Mouse (Mus musculus) kidney, embryonic 15.5 days (tissue): ENCODE results near the gene Gnb1. TPM values are rescaled to one million over a fixed set of nuclear protein-coding genes. Genes with fewer than 3 reads are reported as not detected.
A peak's percentile ranks its signal among the peaks of the same experiment; 100 is the strongest.

ENCODE experiments used
- ATAC-seq: fragments of 200-750 bp; cut with Nextera tagmentation; replicated peaks from 2 replicates; pipeline ENCODE4 v1.8.0; 2017; ENCODE audit warnings: moderate TSS enrichment; ENCODE audit not compliant: low FRiP score
- H3K27ac ChIP-seq: fragments of 300-500 bp; sonication (generic); 2 replicates; pipeline ENCODE4 v1.5.1; 2015; ENCODE audit warnings: mild to moderate bottlenecking, inconsistent platforms
- H3K27me3 ChIP-seq: fragments of 300-500 bp; sonication (generic); 2 replicates; pipeline ENCODE4 v1.6.1; 2015; ENCODE audit warnings: inconsistent platforms
- H3K36me3 ChIP-seq: fragments of 300-500 bp; sonication (generic); 2 replicates; pipeline ENCODE4 v1.6.1; 2015; ENCODE audit warnings: inconsistent platforms
- H3K4me1 ChIP-seq: fragments of 300-500 bp; sonication (generic); 2 replicates; pipeline ENCODE4 v1.6.1; 2015; ENCODE audit warnings: inconsistent platforms
- H3K4me2 ChIP-seq: fragments of 300-500 bp; sonication (generic); 2 replicates; pipeline ENCODE4 v1.6.1; 2015; ENCODE audit warnings: moderate library complexity, mild to moderate bottlenecking, inconsistent platforms
- H3K4me3 ChIP-seq: fragments of 300-500 bp; sonication (generic); replicated peaks from 2 replicates; pipeline ENCODE4 v1.5.1; 2015; ENCODE audit warnings: mild to moderate bottlenecking, inconsistent platforms
- H3K9ac ChIP-seq: fragments of 300-500 bp; sonication (generic); 2 replicates; pipeline ENCODE4 v1.6.1; 2015; ENCODE audit warnings: mild to moderate bottlenecking, inconsistent platforms
- H3K9me3 ChIP-seq: fragments of 300-500 bp; sonication (generic); replicated peaks from 2 replicates; pipeline ENCODE4 v1.6.1; 2016; ENCODE audit warnings: inconsistent platforms
- WGBS: fragments of 180-500 bp; shearing (Covaris S2); methylation state at CpG from one replicate; pipeline ENCODE4 v1.1.7; 2015; ENCODE audit warnings: mixed read lengths; 5-methylcytosine and 5-hydroxymethylcytosine counted together
- polyA plus RNA-seq: library from polyadenylated mRNA; unstranded; fragments of >200 nt; fragmentation: Nextera tagmentation; extraction: Ambion mirVana; gene quantifications from 2 replicates; pipeline ENCODE4 v1.2.1, GENCODE M21; 2015

Gene Gnb1
- polyA plus RNA-seq, 1 experiment from 2014 or later = 488 TPM

DNA sequence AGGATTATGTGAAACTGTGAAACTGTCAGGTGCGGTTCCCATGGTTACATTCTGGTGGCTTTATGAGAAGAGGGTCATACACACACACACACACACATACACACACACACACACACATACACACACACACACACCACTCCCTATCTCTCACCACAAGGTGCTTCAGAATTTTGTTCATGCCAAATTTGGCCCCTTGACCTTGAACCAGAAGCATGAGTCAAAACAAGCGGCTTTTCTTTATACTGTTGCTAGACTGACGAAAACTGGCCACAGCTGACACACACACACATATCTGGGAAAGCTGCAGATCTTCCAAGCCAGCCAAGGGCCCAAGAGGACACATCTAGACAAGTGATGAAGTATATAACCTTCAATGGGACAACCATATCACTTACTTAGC, 104.6 kb downstream of the Gnb1 start:
- H3K27ac ChIP-seq = no peak overlapping the region
- 81% methylated on average over 3 of the region's 3 CpGs for WGBS
- H3K36me3 ChIP-seq = no peaks in the 10 kb centered on the region
- H3K4me2 ChIP-seq = no peak overlapping the region
- H3K9me3 ChIP-seq = no peaks in the 10 kb centered on the region
- H3K4me1 ChIP-seq = 0 out of 2 replicates have a peak, but pooled peaks cover 11% of the 10 kb centered on the region
- H3K27me3 ChIP-seq = no peaks in the 10 kb centered on the region
- no peak for ATAC-seq
- no peak overlapping the region for H3K9ac ChIP-seq
- no peak overlapping the region for H3K4me3 ChIP-seq

DNA sequence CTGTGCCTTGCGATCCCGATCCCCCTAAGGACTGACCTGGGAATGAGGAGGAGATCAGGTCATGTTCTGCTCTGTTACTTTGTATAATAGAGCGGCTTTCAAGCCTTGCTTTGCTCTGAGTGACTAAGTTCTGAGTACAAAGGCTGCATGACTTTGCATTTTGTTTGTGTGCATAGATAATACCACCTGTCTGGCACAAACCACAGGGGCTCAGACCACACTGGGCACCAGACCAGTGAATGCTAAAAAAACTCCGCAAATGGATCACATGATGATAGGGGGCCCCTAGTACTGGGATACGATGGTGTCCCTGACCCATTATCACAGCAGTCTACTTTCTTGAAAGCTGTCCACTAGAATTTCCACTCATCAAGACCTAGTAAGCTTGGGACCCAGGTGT, 105.4 kb downstream of the Gnb1 start:
- no peak for ATAC-seq
- Histone ChIP-seq H3K9ac (no peak overlapping the region), H3K4me3 (no peak overlapping the region), H3K27me3 (no peaks in the 10 kb centered on the region), H3K36me3 (no peaks in the 10 kb centered on the region), H3K4me1 (0 out of 2 replicates have a peak, but pooled peaks cover 11% of the 10 kb centered on the region), H3K4me2 (no peak overlapping the region), H3K27ac (no peak overlapping the region), H3K9me3 (no peaks in the 10 kb centered on the region)
- 76% methylated on average over 5 of the region's 5 CpGs for WGBS

DNA sequence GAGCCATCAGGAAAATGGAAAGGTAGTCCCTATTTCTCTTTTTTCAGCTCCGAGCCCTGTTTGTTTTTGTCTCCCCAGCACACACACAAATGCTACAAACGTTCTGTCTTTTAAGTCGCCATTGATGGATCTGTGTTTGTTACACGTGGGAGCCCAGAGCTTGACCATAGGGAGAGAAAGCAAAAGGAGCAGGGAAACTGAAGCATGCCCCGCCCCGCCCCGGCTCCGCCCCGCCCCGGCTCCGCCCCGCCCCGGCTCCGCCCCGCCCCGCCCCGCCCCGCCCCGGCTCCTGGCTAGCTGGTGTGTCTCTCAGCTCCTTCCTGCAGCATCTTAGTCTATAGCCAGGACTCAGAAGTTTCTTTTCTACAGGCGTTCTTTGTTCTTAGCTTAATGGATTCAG, 107.4 kb downstream of the Gnb1 start:
- no peak overlapping the region for H3K4me3 ChIP-seq
- no peaks in the 10 kb centered on the region for H3K27me3 ChIP-seq
- no peak overlapping the region for H3K27ac ChIP-seq
- ATAC-seq = no peak
- no peaks in the 10 kb centered on the region for H3K9me3 ChIP-seq
- H3K4me1 ChIP-seq = peaks cover 21% of the 10 kb centered on the region
- 19% methylated on average over 20 of the region's 20 CpGs for WGBS
- no peak overlapping the region for H3K4me2 ChIP-seq
- peaks cover 10% of the 10 kb centered on the region for H3K36me3 ChIP-seq
- no peak overlapping the region for H3K9ac ChIP-seq

DNA sequence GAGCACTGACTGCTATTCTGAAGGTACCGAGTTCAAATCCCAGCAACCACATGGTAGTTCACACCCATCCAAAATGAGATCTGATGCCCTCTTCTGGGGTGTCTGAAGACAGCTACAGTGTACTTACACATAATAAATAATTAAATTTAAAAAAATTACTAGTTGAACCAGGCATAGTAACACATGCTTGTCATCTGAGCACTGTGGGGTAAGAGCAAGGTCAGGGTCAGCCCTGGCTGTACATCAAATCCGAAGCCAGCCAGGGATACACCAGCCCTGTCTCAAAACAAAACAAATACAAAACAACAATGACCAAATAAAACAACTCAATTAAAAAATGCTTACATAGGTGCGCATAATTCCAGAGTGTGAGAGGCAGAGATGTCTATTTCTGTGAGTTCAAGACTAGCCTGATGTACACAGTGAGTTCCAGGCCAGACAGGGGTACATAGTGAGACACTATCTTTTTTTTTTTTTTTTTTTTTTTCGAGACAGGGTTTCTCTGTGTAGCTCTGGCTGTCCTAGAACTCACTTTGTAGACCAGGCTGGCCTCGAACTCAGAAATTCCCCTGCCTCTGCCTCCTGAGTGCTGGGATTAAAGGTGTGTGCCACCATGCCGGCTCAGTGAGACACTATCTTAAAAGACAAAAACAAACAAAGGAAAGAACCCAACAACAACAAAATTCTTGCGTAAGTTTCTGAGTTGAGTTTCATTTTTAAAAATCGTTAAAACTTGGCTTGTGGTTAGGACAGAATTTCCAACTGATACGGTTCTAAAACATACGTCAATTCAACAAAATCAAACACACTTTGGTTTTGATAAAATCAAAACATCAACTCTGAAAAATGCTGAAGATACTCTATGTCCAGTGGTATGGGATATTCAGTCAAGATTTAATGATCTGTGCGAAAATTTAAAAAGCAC, 109.0 kb downstream of the Gnb1 start:
- H3K9me3 ChIP-seq = no peaks in the 10 kb centered on the region
- no peak for ATAC-seq
- no peak overlapping the region for H3K9ac ChIP-seq
- no peaks in the 10 kb centered on the region for H3K27me3 ChIP-seq
- peaks cover 19% of the 10 kb centered on the region for H3K36me3 ChIP-seq
- peak overlapping the region; percentile 86 for H3K4me2 ChIP-seq
- H3K4me1 ChIP-seq = peaks cover 21% of the 10 kb centered on the region
- H3K4me3 ChIP-seq = peak overlapping the region; percentile 81
- 87% methylated on average over 11 of the region's 11 CpGs for WGBS
- peak overlapping the region; percentile 99 for H3K27ac ChIP-seq

DNA sequence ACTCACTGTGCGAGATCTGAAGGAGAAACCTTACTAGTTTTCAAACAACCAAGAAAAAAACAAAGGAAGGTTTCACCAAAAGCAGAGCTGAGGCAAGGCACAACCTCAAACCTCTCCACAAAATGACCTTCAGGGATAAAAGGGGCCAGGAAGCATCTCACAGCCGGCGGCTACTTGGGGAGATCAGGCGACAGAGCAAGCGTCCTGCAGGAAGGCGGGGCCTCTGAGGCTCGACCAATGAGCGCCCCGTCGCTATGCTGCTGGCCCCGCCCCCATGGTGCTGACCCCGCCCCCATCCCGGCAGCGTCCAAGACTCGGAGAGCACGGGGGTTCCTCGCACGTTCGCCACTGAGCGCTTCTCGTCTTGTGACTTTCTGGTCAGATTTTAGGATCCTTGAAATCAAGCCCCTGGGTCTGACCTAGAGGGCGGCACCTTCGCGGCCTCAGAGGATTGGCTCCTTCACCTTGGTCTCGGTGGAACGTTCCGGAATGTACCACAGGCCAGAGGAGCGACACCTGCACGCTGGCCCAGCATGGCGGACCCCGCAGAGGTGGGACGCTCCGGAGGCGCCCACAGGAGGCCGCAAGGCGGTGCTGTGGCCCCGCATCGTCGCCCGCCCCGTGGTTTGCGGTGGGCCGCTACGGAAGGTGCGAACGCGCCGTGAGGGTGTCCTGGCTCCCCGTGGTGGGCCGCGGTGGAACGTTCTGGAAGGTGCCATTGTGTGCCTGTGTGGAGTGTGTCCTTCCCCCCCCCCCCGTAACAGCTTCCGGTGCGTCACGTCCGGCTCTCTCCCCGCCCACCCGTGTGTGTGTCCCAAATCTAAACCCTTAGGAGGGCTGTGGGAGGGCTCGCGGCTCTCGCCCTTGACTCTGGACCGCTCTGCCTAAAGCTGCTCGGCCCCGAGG, 110.2 kb downstream of the Gnb1 start, which contains the start of gene Slc35e2:
Slc35e2 (plus strand) TSS at position 326 of the 906 bp plus-strand sequence.
- Histone ChIP-seq H3K27me3 (no peaks in the 10 kb centered on the region), H3K9ac (peak within 1 kb of the TSS; percentile 93), H3K36me3 (peaks cover 29% of the 10 kb centered on the region), H3K4me1 (peaks cover 21% of the 10 kb centered on the region), H3K4me2 (peak within 1 kb of the TSS; percentile 86), H3K27ac (peak within 1 kb of the TSS; percentile 99), H3K4me3 (peak within 1 kb of the TSS; percentile 81), H3K9me3 (no peaks in the 10 kb centered on the region)
- peak; percentile 98 for ATAC-seq
- under 1% methylated on average over 63 of the region's 65 CpGs for WGBS

DNA sequence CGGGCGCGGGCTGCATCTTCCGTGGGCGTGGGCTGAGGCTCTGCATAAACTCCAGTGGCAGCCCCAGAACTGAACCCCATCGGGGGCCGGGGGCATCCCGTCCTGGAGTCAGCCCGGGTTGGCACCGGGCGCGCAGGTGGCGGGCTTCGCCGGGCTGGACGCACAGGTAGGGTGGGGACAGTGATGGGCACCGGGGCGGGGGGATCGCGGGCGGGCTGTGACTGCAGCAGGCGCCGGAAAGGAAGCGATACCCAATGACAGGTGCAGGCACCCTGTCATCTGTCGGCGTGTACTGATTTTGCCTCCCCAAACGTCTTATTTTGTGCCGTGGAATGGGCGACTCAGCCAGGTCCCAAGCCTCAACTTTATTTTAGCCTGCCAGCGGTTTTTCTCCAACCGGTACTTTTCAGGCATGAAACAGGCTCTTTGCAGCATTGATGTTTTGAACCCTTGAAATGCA, 110.9 kb downstream of the Gnb1 start:
- peak overlapping the region; percentile 86 for H3K4me2 ChIP-seq
- peak; percentile 59 for ATAC-seq
- no peaks in the 10 kb centered on the region for H3K9me3 ChIP-seq
- under 1% methylated on average over 31 of the region's 31 CpGs for WGBS
- H3K27ac ChIP-seq = peak overlapping the region; percentile 99
- H3K4me1 ChIP-seq = peaks cover 21% of the 10 kb centered on the region
- peak overlapping the region; percentile 81 for H3K4me3 ChIP-seq
- H3K36me3 ChIP-seq = peaks cover 29% of the 10 kb centered on the region
- H3K9ac ChIP-seq = peak overlapping the region; percentile 93
- no peaks in the 10 kb centered on the region for H3K27me3 ChIP-seq

DNA sequence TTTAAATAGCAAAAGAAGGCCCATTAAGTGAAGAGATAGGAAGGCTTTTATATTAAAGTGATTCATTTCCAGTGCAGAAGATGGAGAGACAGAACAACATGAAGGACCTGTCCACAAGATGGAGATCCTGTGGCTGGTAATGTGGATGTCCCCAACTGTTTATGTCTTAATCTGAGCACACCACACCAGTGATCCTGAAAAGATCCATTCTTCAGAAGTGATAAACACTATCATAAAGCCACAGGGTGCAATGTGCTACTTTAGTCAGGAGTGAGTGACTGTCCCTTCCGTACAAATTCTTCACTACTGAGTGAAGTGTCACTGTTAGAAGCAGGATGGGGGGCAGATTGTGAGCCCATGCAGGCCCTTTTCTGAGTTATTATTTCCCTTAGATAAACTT, 111.6 kb downstream of the Gnb1 start:
- peaks cover 29% of the 10 kb centered on the region for H3K36me3 ChIP-seq
- no peak for ATAC-seq
- no peaks in the 10 kb centered on the region for H3K27me3 ChIP-seq
- peak overlapping the region; percentile 93; the same call in 1 of the 2 replicates for H3K9ac ChIP-seq
- H3K4me1 ChIP-seq = peaks cover 21% of the 10 kb centered on the region
- peak overlapping the region; percentile 86 for H3K4me2 ChIP-seq
- H3K9me3 ChIP-seq = no peaks in the 10 kb centered on the region
- H3K27ac ChIP-seq = no peak overlapping the region
- H3K4me3 ChIP-seq = peak overlapping the region; percentile 81
- WGBS = 100% methylated on average over 1 of the region's 1 CpGs

DNA sequence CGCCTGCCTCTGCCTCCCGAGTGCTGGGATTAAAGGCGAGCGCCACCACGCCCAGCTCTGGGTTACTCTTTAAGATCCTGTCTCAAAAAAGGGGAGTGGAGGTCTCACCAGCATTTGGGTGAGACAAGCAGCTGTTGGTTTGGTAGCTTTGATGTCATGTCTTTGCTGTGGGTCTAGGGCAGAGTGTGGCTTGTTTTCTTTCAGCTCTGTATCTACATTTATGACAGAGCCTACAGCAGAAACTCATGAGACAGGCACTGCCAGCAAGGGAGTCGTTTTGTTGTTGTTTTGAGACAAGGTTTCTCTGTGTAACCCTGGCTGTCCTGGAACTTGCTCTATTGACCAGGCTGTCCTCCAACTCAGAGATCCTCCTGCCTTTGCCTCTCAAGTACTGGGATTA, 112.6 kb downstream of the Gnb1 start:
- WGBS = 92% methylated on average over 6 of the region's 6 CpGs
- no peak overlapping the region for H3K9ac ChIP-seq
- no peak overlapping the region for H3K27ac ChIP-seq
- no peak for ATAC-seq
- peaks cover 29% of the 10 kb centered on the region for H3K36me3 ChIP-seq
- no peaks in the 10 kb centered on the region for H3K27me3 ChIP-seq
- H3K4me3 ChIP-seq = no peak overlapping the region
- H3K4me2 ChIP-seq = no peak overlapping the region
- no peaks in the 10 kb centered on the region for H3K9me3 ChIP-seq
- peaks cover 17% of the 10 kb centered on the region for H3K4me1 ChIP-seq

DNA sequence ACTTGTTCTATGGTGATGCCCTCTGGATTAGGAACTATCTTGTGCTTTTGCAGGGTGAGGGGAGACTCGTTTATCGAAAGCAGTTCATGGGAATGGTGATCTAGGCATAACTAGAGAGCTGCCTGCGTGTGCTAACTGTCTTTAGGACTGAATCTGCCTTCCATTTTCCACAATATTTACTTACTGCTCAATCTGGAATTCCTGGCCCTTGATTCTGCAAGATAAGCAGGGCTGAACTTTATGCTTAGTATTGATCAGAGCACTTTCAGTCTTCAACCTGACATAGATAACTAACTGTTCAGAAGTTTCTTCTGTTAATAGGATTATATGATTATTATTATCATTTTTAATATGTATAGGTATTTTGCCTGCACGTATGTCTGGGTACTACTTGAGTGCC, 114.0 kb downstream of the Gnb1 start:
- Histone ChIP-seq H3K27ac (no peak overlapping the region), H3K4me3 (no peak overlapping the region), H3K4me1 (peaks cover 15% of the 10 kb centered on the region), H3K36me3 (peaks cover 42% of the 10 kb centered on the region), H3K27me3 (no peaks in the 10 kb centered on the region), H3K9ac (no peak overlapping the region), H3K9me3 (no peaks in the 10 kb centered on the region), H3K4me2 (no peak overlapping the region)
- WGBS = 87% methylated on average over 4 of the region's 4 CpGs
- ATAC-seq = no peak

DNA sequence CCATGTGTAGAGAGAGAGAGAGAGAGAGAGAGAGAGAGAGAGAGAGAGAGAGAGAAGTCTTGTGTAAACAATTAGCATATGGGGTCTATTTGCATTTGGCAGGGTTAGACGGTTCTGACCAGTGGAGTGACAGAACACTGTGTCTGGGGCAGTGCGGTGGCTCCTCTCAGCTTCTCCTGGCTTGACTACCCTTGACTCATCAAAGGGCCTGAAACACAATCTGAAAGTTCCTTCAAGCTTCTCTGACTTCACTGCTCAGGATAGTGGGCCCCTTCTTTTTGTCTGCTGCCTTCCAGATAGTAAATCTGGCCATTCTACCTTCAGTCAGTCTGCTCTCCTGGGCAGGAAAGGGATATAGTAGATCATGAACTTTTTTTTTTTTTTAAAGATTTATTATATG, 115.7 kb downstream of the Gnb1 start:
- ATAC-seq = peak; percentile 38; the same call in 1 of the 2 replicates
- 39% methylated on average over 2 of the region's 2 CpGs for WGBS
- Histone ChIP-seq H3K27me3 (no peaks in the 10 kb centered on the region), H3K27ac (no peak overlapping the region), H3K4me1 (peaks cover 9% of the 10 kb centered on the region), H3K9ac (no peak overlapping the region), H3K4me3 (no peak overlapping the region), H3K9me3 (no peaks in the 10 kb centered on the region), H3K4me2 (no peak overlapping the region), H3K36me3 (peaks cover 57% of the 10 kb centered on the region)
